Mouse (Mus musculus) 3134 (cell line): ENCODE measurements at regions not wholly inside any gene's neighbourhood (a gene's known extent, or its start where the extent isn't known, plus 50 kb on each side); places are given as distances from the start of the nearest gene placed in this dataset.
"Not testable (repeated sequence)": the region's sequence is repeated elsewhere in the genome, so short reads cannot be mapped to it uniquely, and the experiment has no call there.

Source experiments
- DNase-seq: peaks from one replicate; pipeline ENCODE4 v3.0.0-alpha.2; 2011; ENCODE audit warnings: low spot score; ENCODE audit not compliant: insufficient read length; ENCODE audit errors: extremely low read depth

- DNase-seq = peak; percentile 12
Measured at GRCm38 (mm10) chr13:27945062-27945461, 71.0 kb upstream of the Prl4a1 start.

- DNase-seq = not testable (repeated sequence)
Measured at GRCm38 (mm10) chr13:27960421-27960820, 55.6 kb upstream of the Prl4a1 start.

- not testable (repeated sequence) for DNase-seq
Measured at GRCm38 (mm10) chr13:27962381-27962780, 53.6 kb upstream of the Prl4a1 start.

DNA sequence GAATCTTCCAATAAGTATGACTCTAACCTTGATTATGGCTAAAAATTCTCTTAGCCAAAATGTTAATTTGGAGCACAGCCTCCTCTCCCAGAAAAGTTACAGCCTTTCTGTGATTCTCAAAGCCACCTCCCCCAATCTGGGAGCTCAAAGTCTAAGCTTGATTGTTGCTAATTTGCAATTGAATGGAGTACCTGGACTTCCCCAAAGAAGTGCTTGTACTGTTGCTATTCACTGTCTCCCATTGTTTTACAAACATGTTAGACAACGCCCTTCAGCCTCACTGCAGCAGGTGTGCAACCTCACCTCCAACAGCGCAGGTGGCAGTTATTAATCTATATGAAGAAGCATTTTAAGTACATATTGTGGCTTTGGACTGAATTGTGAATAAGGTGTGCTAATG lies 50.0 kb upstream of the Prl4a1 start:
- not testable (repeated sequence) for DNase-seq
